Mouse (Mus musculus): Measurements from ENCODE around the gene Ybey. TPM values are rescaled to one million over a fixed set of nuclear protein-coding genes. Genes with fewer than 3 reads are reported as not detected.

Gene Ybey
- total and polyA plus RNA-seq, 3 experiments = 3.0 to 5.2 (median 4.4) TPM

GRCm38 (mm10) chr10:76462312-76462711 is 6.6 kb downstream of the Ybey start:
- Histone ChIP-seq H3K9ac (ENCODE audit: insufficient read depth, low read depth) (no peak overlapping the region), H3K79me2 (replicated peaks; ENCODE audit: control insufficient read depth, extremely low read depth, insufficient read depth, poor library complexity, severe bottlenecking) (no peaks in the 10 kb centered on the region), H3K4me2 (ENCODE audit: insufficient read depth, low read depth, poor library complexity, severe bottlenecking) (no peak overlapping the region), H3K9me3 (replicated peaks; ENCODE audit: low read length) (peaks cover 14% of the 10 kb centered on the region), H3K27me3 (replicated peaks) (no peaks in the 10 kb centered on the region), H3K4me1 (ENCODE audit: control insufficient read depth in 1 of 2, insufficient read depth in 2 of 2) (peaks cover 0 to under 1% of the 10 kb centered on the region in 2 experiments; a peak in 1 of 4 replicates), H3K4me3 (replicated peaks in 1 of 3; ENCODE audit: low read depth in 2 of 3, low read length in 2 of 3, poor library complexity in 1 of 3) (no peak overlapping the region), H3K27ac (ENCODE audit: insufficient read depth, low read depth) (no peak overlapping the region), H3K36me3 (replicated peaks in 1 of 2; ENCODE audit: control insufficient read depth in 1 of 2, insufficient read depth in 1 of 2, low read length in 1 of 2) (peaks cover 0 to 52% of the 10 kb centered on the region in 2 experiments)
- no peak for TF ChIP-seq IRF4 (IDR thresholded peaks at IDR 0.05; ENCODE audit: low read depth, low read length)
- TF ChIP-seq RCOR1 (conservative IDR thresholded peaks at IDR 0.05; ENCODE audit: low read depth, low read length) = no peak
- no peak for TF ChIP-seq CHD2 (IDR thresholded peaks at IDR 0.05; ENCODE audit: low read length)
- TF ChIP-seq TBP (conservative IDR thresholded peaks at IDR 0.05; ENCODE audit: low read depth, low read length) = no peak
- TF ChIP-seq ZMIZ1 (IDR thresholded peaks at IDR 0.05; ENCODE audit: low read depth, low read length) = no peak
- TF ChIP-seq NELFE (IDR thresholded peaks at IDR 0.05; ENCODE audit: low read depth, low read length) = no peak
- TF ChIP-seq EP300 (IDR thresholded peaks at IDR 0.05; ENCODE audit: low read length) = no peak
- TF ChIP-seq SMC3 (IDR thresholded peaks at IDR 0.05; ENCODE audit: low read depth, low read length) = no peak
- TF ChIP-seq ZC3H11A (IDR thresholded peaks at IDR 0.05; ENCODE audit: low read depth, low read length) = no peak
- no peak for TF ChIP-seq GABPA (IDR thresholded peaks at IDR 0.05; ENCODE audit: insufficient replicate concordance, low read depth, low read length)
- TF ChIP-seq USF1 (IDR thresholded peaks at IDR 0.05; ENCODE audit: low read depth, low read length) = no peak
- TF ChIP-seq JUN (IDR thresholded peaks at IDR 0.05; ENCODE audit: insufficient read depth, low read depth, low read length) = no peak
- no peak for TF ChIP-seq ETS1 (conservative IDR thresholded peaks at IDR 0.05; ENCODE audit: low read depth, low read length)
- TF ChIP-seq POLR2AphosphoS2 (IDR thresholded peaks at IDR 0.05; ENCODE audit: low read depth, low read length) = no peak
- TF ChIP-seq MEF2A (IDR thresholded peaks at IDR 0.05; ENCODE audit: borderline replicate concordance, low read depth, low read length) = no peak
- TF ChIP-seq ELF1 (IDR thresholded peaks at IDR 0.05; ENCODE audit: low read depth, low read length) = no peak
- TF ChIP-seq MAFK (IDR thresholded peaks at IDR 0.05; ENCODE audit: insufficient replicate concordance, low read length) = no peak
- TF ChIP-seq KAT2A (IDR thresholded peaks at IDR 0.05; ENCODE audit: insufficient replicate concordance, low read length) = no peak
- TF ChIP-seq MAZ (IDR thresholded peaks at IDR 0.05; ENCODE audit: low read depth, low read length) = no peak
- in situ Hi-C loops (cut with MboI; ENCODE audit: low pct_ligation_motif_present, low pct_unique_long_range_greater_than_20kb, low sequenced_read_pairs) (loop anchor here (5.0 kb wide), 1 partner anchor 270 kb away; no protein-coding TSS in a partner anchor), dilution Hi-C loops (cut with MboI; ENCODE audit: extremely low pct_ligation_motif_present, extremely low pct_unique_long_range_greater_than_20kb, low sequenced_read_pairs) (no loop called here)
- no peak for DNase-seq (ENCODE audit: extremely low read depth)

- DNase-seq (ENCODE audit: extremely low read depth) = no peak
- H3K4me2 ChIP-seq (ENCODE audit: insufficient read depth, low read depth, poor library complexity, severe bottlenecking) = no peak overlapping the region
- peaks cover 14% of the 10 kb centered on the region for H3K9me3 ChIP-seq (replicated peaks; ENCODE audit: low read length)
- dilution Hi-C loops (cut with MboI; ENCODE audit: extremely low pct_ligation_motif_present, extremely low pct_unique_long_range_greater_than_20kb, low sequenced_read_pairs) = no loop called here
- no peaks in the 10 kb centered on the region for H3K27me3 ChIP-seq (replicated peaks)
- H3K27ac ChIP-seq (ENCODE audit: insufficient read depth, low read depth) = no peak overlapping the region
- peaks cover 0 to 48% of the 10 kb centered on the region in 2 experiments for H3K36me3 ChIP-seq (replicated peaks in 1 of 2; ENCODE audit: control insufficient read depth in 1 of 2, insufficient read depth in 1 of 2, low read length in 1 of 2)
- H3K79me2 ChIP-seq (replicated peaks; ENCODE audit: control insufficient read depth, extremely low read depth, insufficient read depth, poor library complexity, severe bottlenecking) = no peaks in the 10 kb centered on the region
- TF ChIP-seq SMC3 (IDR thresholded peaks at IDR 0.05; ENCODE audit: low read depth, low read length) = no peak
- TF ChIP-seq GABPA (IDR thresholded peaks at IDR 0.05; ENCODE audit: insufficient replicate concordance, low read depth, low read length) = no peak
- no peak for TF ChIP-seq BHLHE40 (IDR thresholded peaks at IDR 0.05; ENCODE audit: low read depth, low read length)
- no peak for TF ChIP-seq POLR2A (IDR thresholded peaks at IDR 0.05; ENCODE audit: low read depth, low read length)
- no peak overlapping the region for H3K9ac ChIP-seq (ENCODE audit: insufficient read depth, low read depth)
- no peak overlapping the region for H3K4me3 ChIP-seq (replicated peaks in 1 of 3; ENCODE audit: low read depth in 2 of 3, low read length in 2 of 3, poor library complexity in 1 of 3)
- H3K4me1 ChIP-seq (ENCODE audit: control insufficient read depth in 1 of 2, insufficient read depth in 2 of 2) = no peaks in the 10 kb centered on the region
- in situ Hi-C loops (cut with MboI; ENCODE audit: low pct_ligation_motif_present, low pct_unique_long_range_greater_than_20kb, low sequenced_read_pairs) = loop anchor here (5.0 kb wide), 1 partner anchor 271 kb away; no protein-coding TSS in a partner anchor
These were observed 7.7 kb downstream of the Ybey start for GRCm38 (mm10) chr10:76461255-76461654.

All from CH12.LX (cell line).